Mouse (Mus musculus) heart, embryonic 11.5 days (tissue): ENCODE data around the gene Grid1. TPM values are rescaled to one million over a fixed set of nuclear protein-coding genes. Genes with fewer than 3 reads are reported as not detected.
A peak's percentile ranks its signal among the peaks of the same experiment; 100 is the strongest.

Experiments
- ATAC-seq: fragments of 200-750 bp; cut with Nextera tagmentation; replicated peaks from 2 replicates; pipeline ENCODE4 v1.8.0; 2017; ENCODE audit warnings: moderate library complexity; ENCODE audit not compliant: insufficient number of reproducible peaks, low FRiP score, low TSS enrichment
- H3K27ac ChIP-seq: fragments of 300-500 bp; sonication (generic); 2 replicates; pipeline ENCODE4 v1.5.1; 2014; ENCODE audit warnings: mild to moderate bottlenecking, low read depth, low read length
- H3K27me3 ChIP-seq: fragments of 300-500 bp; sonication (generic); 2 replicates; pipeline ENCODE4 v1.6.1; 2014; ENCODE audit warnings: mild to moderate bottlenecking, low read length, mixed read lengths; ENCODE audit not compliant: control insufficient read depth, insufficient read depth
- H3K36me3 ChIP-seq: fragments of 300-500 bp; sonication (generic); 2 replicates; pipeline ENCODE4 v1.6.1; 2014; ENCODE audit warnings: mild to moderate bottlenecking, low read length, moderate library complexity, mixed read lengths; ENCODE audit not compliant: control insufficient read depth, insufficient read depth
- H3K4me1 ChIP-seq: fragments of 300-500 bp; sonication (generic); 2 replicates; pipeline ENCODE4 v1.6.1; 2014; ENCODE audit warnings: low read length; ENCODE audit not compliant: control insufficient read depth, insufficient read depth
- H3K4me2 ChIP-seq: fragments of 300-500 bp; sonication (generic); 2 replicates; pipeline ENCODE4 v1.6.1; 2014; ENCODE audit warnings: mild to moderate bottlenecking, moderate library complexity
- H3K4me3 ChIP-seq: fragments of 300-500 bp; sonication (generic); 2 replicates; pipeline ENCODE4 v1.5.1; 2014; ENCODE audit warnings: low read depth, low read length
- H3K9ac ChIP-seq: fragments of 300-500 bp; sonication (generic); 2 replicates; pipeline ENCODE4 v1.6.1; 2014; ENCODE audit warnings: mild to moderate bottlenecking, low read depth, low read length, moderate library complexity
- H3K9me3 ChIP-seq: fragments of 300-500 bp; sonication (generic); replicated peaks from 2 replicates; pipeline ENCODE4 v1.6.1; 2016; ENCODE audit warnings: low read length; ENCODE audit not compliant: control insufficient read depth
- WGBS: fragments of 180-500 bp; shearing (Covaris S2); extraction: QIAGEN DNeasy Blood & Tissue Kit; methylation state at CpG from one replicate; pipeline ENCODE4 v1.1.7; 2014; ENCODE audit not compliant: insufficient replicate concordance; 5-methylcytosine and 5-hydroxymethylcytosine counted together
- polyA plus RNA-seq: library from polyadenylated mRNA; unstranded; fragments of >200 nt; fragmentation: Nextera tagmentation; extraction: Ambion mirVana; gene quantifications from 2 replicates; pipeline ENCODE4 v1.2.1, GENCODE M21; 2014

The Grid1 gene
- polyA plus RNA-seq, 1 experiment from 2014 or later: 0.57 TPM

DNA sequence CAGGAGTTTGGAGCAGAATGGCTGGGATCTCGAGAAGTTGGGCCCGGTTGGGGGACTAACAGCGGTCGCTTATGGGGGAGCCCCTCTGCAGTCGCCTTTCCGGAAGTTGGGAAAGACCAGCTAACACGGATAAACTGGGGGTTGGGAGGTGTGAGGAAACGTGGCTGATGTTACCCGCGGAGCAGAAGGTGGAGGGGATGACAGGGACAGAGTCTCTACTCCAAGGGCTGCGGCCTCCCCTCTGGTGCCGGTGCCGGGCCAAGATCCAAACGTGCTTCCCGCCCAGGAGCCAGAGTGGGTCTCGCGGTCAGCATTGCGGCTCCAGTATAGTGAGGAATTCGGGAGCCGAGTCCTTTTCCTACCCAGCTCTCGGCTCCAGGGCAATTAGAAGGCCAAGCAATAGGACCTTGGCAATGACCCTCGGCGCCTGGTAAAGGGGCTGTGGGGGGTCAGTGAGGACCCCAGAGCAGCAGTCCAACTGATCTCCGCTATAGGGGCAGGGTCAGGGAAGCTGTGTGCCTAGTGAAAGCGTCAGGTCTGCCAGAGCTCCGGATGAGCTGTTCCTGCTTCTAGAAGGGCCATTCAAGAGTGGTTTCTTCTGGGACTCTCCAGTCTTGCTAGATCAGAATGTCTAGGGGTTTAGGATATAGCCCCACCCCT, 1.4 kb downstream of the Grid1 start:
- H3K9ac ChIP-seq: no peak overlapping the region
- ATAC-seq: no peak
- 1% methylated on average over 26 of the region's 26 CpGs for WGBS
- H3K4me3 ChIP-seq: peak overlapping the region; percentile 57
- H3K27me3 ChIP-seq: peaks cover 79% of the 10 kb centered on the region
- no peak overlapping the region for H3K27ac ChIP-seq
- H3K4me2 ChIP-seq: peak overlapping the region; percentile 93
- H3K36me3 ChIP-seq: no peaks in the 10 kb centered on the region
- H3K4me1 ChIP-seq: peaks cover 13% of the 10 kb centered on the region; the same call in 1 of the 2 replicates
- H3K9me3 ChIP-seq: no peaks in the 10 kb centered on the region

DNA sequence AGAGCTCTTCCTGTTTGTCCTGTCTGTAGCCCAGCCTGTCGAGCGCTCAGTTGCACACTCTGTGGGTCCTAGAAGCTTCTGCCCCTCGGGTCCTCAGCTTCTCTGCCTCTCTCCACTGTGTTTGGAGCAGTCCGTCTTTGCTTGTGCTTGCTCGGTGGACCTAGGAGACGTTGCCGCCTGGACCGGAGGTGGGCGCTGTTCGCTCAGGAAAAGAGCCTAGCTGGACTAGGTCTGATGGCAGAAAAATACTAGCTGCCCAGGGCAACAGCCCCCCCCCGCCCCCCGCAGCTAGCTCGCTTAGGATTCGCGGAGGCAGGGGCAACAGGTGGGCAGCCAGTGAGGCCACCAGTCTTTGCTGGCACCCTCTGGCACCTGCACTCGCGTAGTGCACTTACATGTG, 3.2 kb downstream of the Grid1 start:
- H3K4me2 ChIP-seq: peak overlapping the region; percentile 68
- WGBS: 2% methylated on average over 17 of the region's 17 CpGs
- H3K9ac ChIP-seq: no peak overlapping the region
- H3K9me3 ChIP-seq: no peaks in the 10 kb centered on the region
- no peak for ATAC-seq
- peaks cover 13% of the 10 kb centered on the region; the same call in 1 of the 2 replicates for H3K4me1 ChIP-seq
- H3K4me3 ChIP-seq: peak overlapping the region; percentile 32
- peaks cover 61% of the 10 kb centered on the region for H3K27me3 ChIP-seq
- H3K27ac ChIP-seq: no peak overlapping the region
- no peaks in the 10 kb centered on the region for H3K36me3 ChIP-seq

DNA sequence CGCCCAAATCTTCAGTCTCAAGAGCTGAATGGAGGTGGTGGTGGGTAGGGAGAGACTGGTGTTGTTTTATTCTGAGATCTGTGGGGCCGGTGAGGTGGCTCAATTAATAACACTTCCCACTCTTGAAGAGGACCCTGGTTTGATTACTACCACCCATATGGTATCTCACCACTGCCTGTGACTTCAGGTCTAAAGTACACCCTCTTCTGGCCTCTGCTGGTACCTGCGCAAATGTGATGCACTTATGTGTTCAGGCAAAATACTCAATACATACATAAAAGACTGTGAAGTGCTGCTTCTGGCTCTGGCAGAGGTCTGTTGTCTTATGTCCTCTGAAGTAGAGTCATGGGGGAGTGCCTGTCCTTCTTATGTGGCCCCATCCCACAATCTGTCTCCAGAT, 4.3 kb downstream of the Grid1 start:
- H3K27ac ChIP-seq: no peak overlapping the region
- H3K4me3 ChIP-seq: no peak overlapping the region
- no peaks in the 10 kb centered on the region for H3K9me3 ChIP-seq
- no peaks in the 10 kb centered on the region for H3K36me3 ChIP-seq
- H3K27me3 ChIP-seq: peaks cover 51% of the 10 kb centered on the region
- ATAC-seq: no peak
- peaks cover 10% of the 10 kb centered on the region; the same call in 1 of the 2 replicates for H3K4me1 ChIP-seq
- H3K9ac ChIP-seq: no peak overlapping the region
- H3K4me2 ChIP-seq: no peak overlapping the region
- WGBS: 75% methylated on average over 3 of the region's 3 CpGs

DNA sequence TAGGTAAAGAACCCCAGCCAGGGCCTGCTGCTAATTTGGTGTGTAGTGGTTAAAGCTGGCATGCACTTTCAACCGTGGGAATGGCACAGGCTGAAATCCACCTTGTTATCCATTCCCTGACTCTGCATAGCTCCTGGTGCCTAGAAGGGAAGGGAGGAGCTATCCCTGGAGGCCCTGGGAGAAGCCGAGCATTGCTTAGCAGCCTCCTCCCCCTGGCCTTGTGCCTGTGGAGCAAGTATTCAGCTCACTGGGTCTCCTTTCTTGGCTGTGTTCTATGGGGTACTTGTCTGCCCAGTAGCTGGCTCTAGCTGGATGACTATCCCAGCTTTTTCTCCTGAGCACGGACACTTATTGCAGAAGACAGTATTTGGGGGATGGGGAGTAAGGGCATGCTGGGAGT, 6.0 kb downstream of the Grid1 start:
- H3K27me3 ChIP-seq: peaks cover 34% of the 10 kb centered on the region
- H3K27ac ChIP-seq: no peak overlapping the region
- WGBS: 27% methylated on average over 3 of the region's 3 CpGs
- no peaks in the 10 kb centered on the region for H3K36me3 ChIP-seq
- H3K9me3 ChIP-seq: no peaks in the 10 kb centered on the region
- ATAC-seq: no peak
- no peak overlapping the region for H3K4me2 ChIP-seq
- no peak overlapping the region for H3K9ac ChIP-seq
- no peak overlapping the region for H3K4me3 ChIP-seq
- peaks cover 10% of the 10 kb centered on the region; the same call in 1 of the 2 replicates for H3K4me1 ChIP-seq

DNA sequence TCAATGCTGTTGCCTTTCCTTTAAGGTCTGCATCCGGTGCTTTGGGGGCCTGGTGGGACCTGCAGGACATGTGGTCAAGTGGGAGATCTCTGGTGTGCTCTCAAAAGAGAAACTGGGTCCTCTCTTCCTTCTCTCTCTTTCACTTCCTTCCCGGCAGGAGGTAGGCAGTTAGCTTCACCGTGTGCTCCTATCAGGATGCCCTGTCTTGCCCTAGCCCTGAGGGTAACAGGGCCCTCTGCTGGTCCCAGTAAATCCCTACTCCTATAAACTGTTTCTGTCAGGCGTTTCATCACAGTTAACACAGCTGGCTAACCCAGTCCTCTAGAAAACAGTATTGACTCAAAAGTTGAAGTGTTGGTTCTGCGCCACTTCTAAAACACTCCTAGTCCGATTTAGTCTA, 9.9 kb downstream of the Grid1 start:
- no peaks in the 10 kb centered on the region for H3K4me1 ChIP-seq
- no peaks in the 10 kb centered on the region for H3K36me3 ChIP-seq
- peaks cover 3% of the 10 kb centered on the region; the same call in 1 of the 2 replicates for H3K27me3 ChIP-seq
- ATAC-seq: no peak
- no peak overlapping the region for H3K9ac ChIP-seq
- H3K4me3 ChIP-seq: no peak overlapping the region
- 63% methylated on average over 6 of the region's 6 CpGs for WGBS
- H3K9me3 ChIP-seq: no peaks in the 10 kb centered on the region
- no peak overlapping the region for H3K27ac ChIP-seq
- no peak overlapping the region for H3K4me2 ChIP-seq

DNA sequence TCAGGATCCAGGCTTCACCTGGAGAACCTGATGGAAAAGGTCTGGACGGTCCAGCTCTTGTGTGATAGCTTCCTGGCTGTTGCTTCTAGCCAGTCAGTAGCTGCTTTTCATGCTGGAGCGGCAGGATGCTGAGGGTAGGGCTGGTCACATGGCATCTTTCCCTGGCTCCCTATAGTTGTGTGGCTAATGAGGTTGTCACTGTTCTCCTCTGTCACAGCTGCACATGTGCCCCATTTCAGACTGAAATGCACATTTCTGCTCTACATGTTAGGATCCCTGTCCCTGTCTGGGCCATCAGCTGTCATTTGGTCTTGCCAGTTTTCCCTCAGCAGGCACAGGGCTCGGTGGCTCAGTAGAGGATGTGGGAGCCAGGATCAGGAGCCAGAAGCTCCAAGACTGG, 17.2 kb downstream of the Grid1 start:
- Histone ChIP-seq H3K4me1 (no peaks in the 10 kb centered on the region), H3K36me3 (no peaks in the 10 kb centered on the region), H3K9ac (no peak overlapping the region), H3K27ac (no peak overlapping the region), H3K27me3 (0 out of 2 replicates have a peak, but pooled peaks cover 3% of the 10 kb centered on the region), H3K9me3 (no peaks in the 10 kb centered on the region), H3K4me3 (no peak overlapping the region), H3K4me2 (no peak overlapping the region)
- WGBS: 75% methylated on average over 3 of the region's 3 CpGs
- ATAC-seq: no peak

DNA sequence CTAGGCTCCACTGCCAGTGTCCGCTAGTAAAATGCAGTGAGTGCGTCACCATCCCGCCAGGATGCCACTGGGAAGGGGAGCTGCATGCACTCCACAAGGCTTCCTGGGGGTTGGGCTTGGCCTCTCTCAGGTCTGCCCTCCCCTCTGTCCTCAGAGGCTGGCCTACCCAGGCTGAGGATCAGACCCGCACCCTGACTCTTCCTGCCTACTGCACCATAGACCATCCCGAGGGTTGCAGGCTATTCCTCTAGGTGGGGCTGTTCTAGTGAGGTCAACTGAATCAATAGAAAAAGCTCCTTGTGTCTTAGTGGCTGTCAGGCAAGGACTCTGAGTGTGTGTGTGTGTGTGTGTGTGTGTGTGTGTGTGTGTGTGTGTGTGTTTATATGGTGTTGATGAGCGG, 19.1 kb downstream of the Grid1 start:
- 49% methylated on average over 6 of the region's 6 CpGs for WGBS
- no peak overlapping the region for H3K27ac ChIP-seq
- no peak overlapping the region for H3K4me3 ChIP-seq
- no peaks in the 10 kb centered on the region for H3K36me3 ChIP-seq
- no peak overlapping the region for H3K9ac ChIP-seq
- no peaks in the 10 kb centered on the region for H3K9me3 ChIP-seq
- H3K4me2 ChIP-seq: no peak overlapping the region
- no peak for ATAC-seq
- H3K27me3 ChIP-seq: no peaks in the 10 kb centered on the region
- no peaks in the 10 kb centered on the region for H3K4me1 ChIP-seq

DNA sequence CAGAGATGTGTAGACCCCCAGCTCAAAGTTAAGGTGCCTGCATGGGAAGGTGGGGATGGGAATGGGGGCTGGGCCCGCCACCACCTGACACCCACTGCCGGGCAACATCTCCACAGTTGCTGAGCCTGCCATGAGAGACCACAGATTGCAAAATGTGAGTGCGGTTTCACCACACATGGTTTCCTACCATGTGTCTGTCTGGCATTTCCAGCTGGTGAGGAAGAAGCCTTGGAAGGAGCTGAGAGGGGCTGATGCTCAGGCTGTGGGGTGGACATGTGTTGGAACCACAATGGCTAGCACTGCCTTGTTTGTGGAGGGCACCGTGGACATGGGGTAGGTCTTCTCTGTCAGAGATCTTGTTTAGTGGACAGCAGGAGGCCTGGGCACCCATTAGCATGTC, 20.0 kb downstream of the Grid1 start:
- ATAC-seq: no peak
- Histone ChIP-seq H3K4me2 (no peak overlapping the region), H3K27ac (no peak overlapping the region), H3K36me3 (no peaks in the 10 kb centered on the region), H3K4me3 (no peak overlapping the region), H3K9ac (no peak overlapping the region), H3K9me3 (no peaks in the 10 kb centered on the region), H3K4me1 (no peaks in the 10 kb centered on the region), H3K27me3 (no peaks in the 10 kb centered on the region)
- 91% methylated on average over 4 of the region's 4 CpGs for WGBS

DNA sequence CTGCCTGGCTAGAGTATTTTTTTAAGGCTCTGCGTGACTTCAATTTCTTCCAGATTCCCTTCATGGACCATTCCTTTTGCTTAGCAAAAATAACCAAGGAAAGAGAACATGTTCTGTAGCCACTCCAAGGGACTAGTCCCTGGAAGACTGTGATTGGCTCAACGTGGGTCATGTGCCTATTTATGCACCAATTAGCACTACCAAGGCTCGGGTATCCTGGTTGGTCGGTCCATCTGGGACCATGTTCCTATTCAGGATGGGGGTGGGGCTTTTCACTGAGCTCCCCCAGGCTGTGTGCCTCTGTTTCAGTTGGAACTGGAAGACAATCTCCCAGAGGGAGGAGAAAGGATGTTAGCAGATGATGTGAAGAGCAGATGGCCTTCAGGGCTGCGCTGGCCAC, 23.7 kb downstream of the Grid1 start:
- Histone ChIP-seq H3K4me1 (no peaks in the 10 kb centered on the region), H3K9me3 (no peaks in the 10 kb centered on the region), H3K4me3 (no peak overlapping the region), H3K27ac (no peak overlapping the region), H3K27me3 (no peaks in the 10 kb centered on the region), H3K36me3 (no peaks in the 10 kb centered on the region), H3K4me2 (no peak overlapping the region), H3K9ac (no peak overlapping the region)
- 64% methylated on average over 5 of the region's 5 CpGs for WGBS
- no peak for ATAC-seq
